In genomic region chr19:36782591-36782990, GRCm38 (mm10) we compare ENCODE assay signal across 16 mouse cellular contexts. TPM values are rescaled to one million over a fixed set of nuclear protein-coding genes. Genes with fewer than 3 reads are reported as not detected.
"Had no signal": no experiment of that assay in that cellular context is flagged by ENCODE, and none has a peak within 500 bp of the region (broad histone marks: within the 10 kb centered on the region; RNA-seq: fewer than 3 reads in every experiment).

No protein-coding gene starts in this region.

- H3K36me3 ChIP-seq: limb, embryonic 12.5 days; midbrain, embryonic 13.5 days; neural tube, embryonic 12.5 days; stomach, embryonic 15.5 days had no signal

- H3K27ac ChIP-seq: kidney, postnatal 0 days; layer of hippocampus, adult 2 months; limb, embryonic 12.5 days; midbrain, embryonic 13.5 days; neural tube, embryonic 12.5 days; stomach, embryonic 15.5 days had no signal

- H3K4me3 ChIP-seq: layer of hippocampus, adult 2 months; limb, embryonic 12.5 days; midbrain, embryonic 13.5 days; neural tube, embryonic 12.5 days; stomach, embryonic 15.5 days had no signal

- H3K4me1 ChIP-seq: limb, embryonic 12.5 days; midbrain, embryonic 13.5 days; neural tube, embryonic 12.5 days; stomach, embryonic 15.5 days had no signal

- DNase-seq: kidney, adult 11 months; kidney, adult 9 months; kidney, postnatal 36 days; liver; lung, postnatal 36 days; right cerebral cortex, postnatal 14 days; thymus, postnatal 36 days had no signal

- H3K27me3 ChIP-seq: limb, embryonic 12.5 days; midbrain, embryonic 13.5 days; neural tube, embryonic 12.5 days; stomach, embryonic 15.5 days had no signal

- H3K9me3 ChIP-seq: limb, embryonic 12.5 days; midbrain, embryonic 13.5 days; neural tube, embryonic 12.5 days; stomach, embryonic 15.5 days had no signal

- H3K9ac ChIP-seq: limb, embryonic 12.5 days; midbrain, embryonic 13.5 days; neural tube, embryonic 12.5 days; stomach, embryonic 15.5 days had no signal

- H3K4me2 ChIP-seq: limb, embryonic 12.5 days; midbrain, embryonic 13.5 days; neural tube, embryonic 12.5 days; stomach, embryonic 15.5 days had no signal

RNA-seq across cellular contexts. Expression of gene Ppp1r3c, which starts 46.1 kb away (rescaled TPM):
- total RNA-seq: megakaryocyte progenitor cell, adult 5-6 weeks; monocyte, adult 5-6 weeks; neutrophil, adult 5-6 weeks had no signal
